Mouse (Mus musculus): ENCODE measurements around the gene Rpf1. TPM values are rescaled to one million over a fixed set of nuclear protein-coding genes. Genes with fewer than 3 reads are reported as not detected.

The Rpf1 gene
- polyA plus RNA-seq, 1 experiment from 2014 or later, result 53.3 TPM

DNA sequence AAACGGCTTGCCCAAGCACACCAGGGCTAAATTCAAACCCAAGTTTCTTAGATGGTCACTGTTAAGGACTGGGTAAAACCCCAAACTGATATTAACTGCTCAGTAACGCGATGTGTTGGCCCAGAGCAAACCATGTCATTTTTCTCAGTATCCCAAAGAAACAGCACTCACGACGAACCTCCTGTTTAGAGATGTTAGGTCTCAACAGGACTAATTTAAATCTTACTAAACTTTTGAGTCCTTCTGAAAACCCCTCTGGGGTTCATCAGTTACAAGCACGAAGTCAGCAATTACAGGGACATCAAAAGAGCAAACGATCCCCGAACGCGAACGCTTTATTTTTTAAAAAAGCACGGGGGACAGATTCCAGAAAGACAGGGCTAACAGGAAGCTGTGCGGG, 22.2 kb downstream of the Rpf1 start:
- WGBS, result 4% methylated on average over 13 of the region's 13 CpGs
- Histone ChIP-seq H3K4me2 (peak overlapping the region; percentile 59), H3K36me3 (peaks cover 8% of the 10 kb centered on the region), H3K27ac (replicated peaks) (peak overlapping the region; percentile 81), H3K27me3 (no peaks in the 10 kb centered on the region), H3K4me3 (peak overlapping the region; percentile 72), H3K4me1 (replicated peaks) (peaks cover 31% of the 10 kb centered on the region), H3K9me3 (no peaks in the 10 kb centered on the region), H3K9ac (peak overlapping the region; percentile 85)
- ATAC-seq (ENCODE audit: low read depth), result no peak

- no peak for ATAC-seq (ENCODE audit: low read depth)
- WGBS, result 68% methylated on average over 8 of the region's 8 CpGs
Measured at GRCm38 (mm10) chr3:146494941-146495340, 26.3 kb downstream of the Rpf1 start.

DNA sequence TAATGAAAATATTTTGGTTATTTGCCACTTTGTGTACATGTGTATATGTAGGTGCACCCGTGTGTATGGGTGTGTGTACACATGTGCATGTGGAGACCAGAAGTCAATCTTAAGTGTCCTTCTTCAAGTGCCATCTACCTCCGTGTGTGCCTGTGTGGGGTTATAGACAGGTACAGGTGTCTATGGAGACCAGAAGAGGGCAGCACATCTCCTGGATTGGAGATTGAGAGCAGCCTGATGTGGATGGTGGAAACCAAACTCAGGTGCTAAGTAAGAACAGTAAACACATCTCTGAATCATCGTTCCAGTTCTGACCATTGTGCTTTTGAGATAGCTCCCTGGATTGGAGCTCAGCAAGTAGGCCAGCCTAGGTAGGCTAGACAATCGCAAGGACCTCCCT, 34.8 kb downstream of the Rpf1 start:
- Histone ChIP-seq H3K4me2 (no peak overlapping the region), H3K4me1 (replicated peaks) (no peaks in the 10 kb centered on the region), H3K9me3 (no peaks in the 10 kb centered on the region), H3K9ac (no peak overlapping the region), H3K4me3 (no peak overlapping the region), H3K27me3 (no peaks in the 10 kb centered on the region), H3K36me3 (no peaks in the 10 kb centered on the region), H3K27ac (replicated peaks) (no peak overlapping the region)
- WGBS, result 84% methylated on average over 4 of the region's 4 CpGs
- no peak for ATAC-seq (ENCODE audit: low read depth)

More at GRCm38 (mm10) chr3:146494941-146495340, 26.3 kb downstream of the Rpf1 start:
- no peaks in the 10 kb centered on the region for H3K9me3 ChIP-seq
- no peaks in the 10 kb centered on the region for H3K4me1 ChIP-seq (replicated peaks)
- no peak overlapping the region for H3K4me2 ChIP-seq
- no peak overlapping the region for H3K4me3 ChIP-seq
- no peaks in the 10 kb centered on the region for H3K36me3 ChIP-seq
- H3K27ac ChIP-seq (replicated peaks), result no peak overlapping the region
- no peak overlapping the region for H3K9ac ChIP-seq
- H3K27me3 ChIP-seq, result no peaks in the 10 kb centered on the region

GRCm38 (mm10) chr3:146482044-146482443, 39.2 kb downstream of the Rpf1 start:
- Histone ChIP-seq H3K9me3 (no peaks in the 10 kb centered on the region), H3K9ac (no peak overlapping the region), H3K4me2 (no peak overlapping the region), H3K4me1 (replicated peaks) (no peaks in the 10 kb centered on the region), H3K36me3 (no peaks in the 10 kb centered on the region), H3K27me3 (no peaks in the 10 kb centered on the region), H3K27ac (replicated peaks) (no peak overlapping the region), H3K4me3 (no peak overlapping the region)
- WGBS, result 80% methylated on average over 2 of the region's 2 CpGs
- ATAC-seq (ENCODE audit: low read depth), result no peak

DNA sequence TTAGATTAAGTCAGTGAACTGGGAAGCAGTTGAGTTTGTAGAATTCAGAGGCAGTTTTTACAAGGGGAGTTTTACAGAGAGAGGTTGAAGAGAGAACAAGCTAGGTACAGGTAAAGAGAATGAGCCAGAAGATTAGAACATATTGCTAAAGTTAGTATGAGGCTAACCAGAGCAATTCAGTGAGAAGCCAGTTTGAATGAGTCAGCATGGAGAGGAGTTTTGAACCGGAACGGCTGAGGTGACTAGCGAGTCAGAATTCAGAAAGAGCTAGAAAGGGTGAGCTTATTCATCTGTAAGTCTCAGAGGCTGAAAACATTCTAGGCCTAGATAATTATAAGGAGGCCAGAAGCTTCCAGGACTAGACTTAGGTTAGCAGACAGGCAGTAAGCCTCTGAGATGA, 46.8 kb downstream of the Rpf1 start:
- Histone ChIP-seq H3K27ac (replicated peaks) (no peak overlapping the region), H3K27me3 (no peaks in the 10 kb centered on the region), H3K9me3 (no peaks in the 10 kb centered on the region), H3K9ac (no peak overlapping the region), H3K4me2 (no peak overlapping the region), H3K4me3 (no peak overlapping the region), H3K36me3 (no peaks in the 10 kb centered on the region), H3K4me1 (replicated peaks) (no peaks in the 10 kb centered on the region)
- no peak for ATAC-seq (ENCODE audit: low read depth)
- 96% methylated on average over 3 of the region's 3 CpGs for WGBS

- Histone ChIP-seq H3K27me3 (no peaks in the 10 kb centered on the region), H3K4me1 (replicated peaks) (no peaks in the 10 kb centered on the region), H3K4me3 (no peak overlapping the region), H3K9me3 (no peaks in the 10 kb centered on the region), H3K27ac (replicated peaks) (no peak overlapping the region), H3K4me2 (no peak overlapping the region), H3K9ac (no peak overlapping the region), H3K36me3 (no peaks in the 10 kb centered on the region)
- no peak for ATAC-seq (ENCODE audit: low read depth)
Measured at GRCm38 (mm10) chr3:146473741-146474140, 47.5 kb downstream of the Rpf1 start.

GRCm38 (mm10) chr3:146472657-146473056, 48.6 kb downstream of the Rpf1 start:
- ATAC-seq (ENCODE audit: low read depth), result no peak
- Histone ChIP-seq H3K27ac (replicated peaks) (no peak overlapping the region), H3K9ac (no peak overlapping the region), H3K9me3 (no peaks in the 10 kb centered on the region), H3K4me3 (no peak overlapping the region), H3K36me3 (no peaks in the 10 kb centered on the region), H3K4me2 (no peak overlapping the region), H3K4me1 (replicated peaks) (no peaks in the 10 kb centered on the region), H3K27me3 (no peaks in the 10 kb centered on the region)
- 71% methylated on average over 4 of the region's 4 CpGs for WGBS

- no peaks in the 10 kb centered on the region for H3K36me3 ChIP-seq
- no peaks in the 10 kb centered on the region for H3K9me3 ChIP-seq
- no peak overlapping the region for H3K9ac ChIP-seq
- no peak for ATAC-seq (ENCODE audit: low read depth)
- no peak overlapping the region for H3K4me3 ChIP-seq
- no peaks in the 10 kb centered on the region for H3K27me3 ChIP-seq
- H3K27ac ChIP-seq (replicated peaks), result no peak overlapping the region
- H3K4me2 ChIP-seq, result no peak overlapping the region
- 84% methylated on average over 2 of the region's 2 CpGs for WGBS
- no peaks in the 10 kb centered on the region for H3K4me1 ChIP-seq (replicated peaks)
Measured at GRCm38 (mm10) chr3:146469226-146469625, 52.0 kb downstream of the Rpf1 start.

GRCm38 (mm10) chr3:146462939-146463338, 58.3 kb downstream of the Rpf1 start:
- Histone ChIP-seq H3K36me3 (no peaks in the 10 kb centered on the region), H3K27ac (replicated peaks) (no peak overlapping the region), H3K27me3 (no peaks in the 10 kb centered on the region), H3K4me3 (no peak overlapping the region), H3K4me2 (no peak overlapping the region), H3K9me3 (no peaks in the 10 kb centered on the region), H3K4me1 (replicated peaks) (no peaks in the 10 kb centered on the region), H3K9ac (no peak overlapping the region)
- ATAC-seq (ENCODE audit: low read depth), result no peak
- 64% methylated on average over 2 of the region's 2 CpGs for WGBS

Other genes with a start within 250 kb of the Rpf1 start
- gene Ssx2ip, start 116.8 kb downstream of the Rpf1 start, polyA plus RNA-seq (2015; fragmentation: Nextera tagmentation; extraction: Ambion mirVana), result 13.4 and 15.1 TPM in 2 replicates
- gene Ctbs, start 71.6 kb downstream of the Rpf1 start, polyA plus RNA-seq (2015; fragmentation: Nextera tagmentation; extraction: Ambion mirVana), result 5.7 and 6.4 TPM in 2 replicates
- 6.2 and 7.2 TPM in 2 replicates for gene Spata1, start 21.7 kb downstream of the Rpf1 start, polyA plus RNA-seq (2015; fragmentation: Nextera tagmentation; extraction: Ambion mirVana)
- 547 and 548 TPM in 2 replicates for gene Gng5, start 21.6 kb downstream of the Rpf1 start, polyA plus RNA-seq (2015; fragmentation: Nextera tagmentation; extraction: Ambion mirVana)
- not detected in 2 replicates for gene Uox, start 49.0 kb upstream of the Rpf1 start, polyA plus RNA-seq (2015; fragmentation: Nextera tagmentation; extraction: Ambion mirVana)
- gene Dnase2b, start 94.2 kb upstream of the Rpf1 start, polyA plus RNA-seq (2015; fragmentation: Nextera tagmentation; extraction: Ambion mirVana), result not detected in 2 replicates
- not detected in 2 replicates for gene 4930503B20Rik, start 129.9 kb upstream of the Rpf1 start, polyA plus RNA-seq (2015; fragmentation: Nextera tagmentation; extraction: Ambion mirVana)
- gene Samd13, start 164.2 kb upstream of the Rpf1 start, polyA plus RNA-seq (2015; fragmentation: Nextera tagmentation; extraction: Ambion mirVana), result 0.61 and 0.65 TPM in 2 replicates

All from neural tube, embryonic 13.5 days (tissue).